Mouse (Mus musculus) intestine, embryonic 14.5 days (tissue): ENCODE data around the gene Adam6a. TPM values are rescaled to one million over a fixed set of nuclear protein-coding genes. Genes with fewer than 3 reads are reported as not detected.
A peak's percentile ranks its signal among the peaks of the same experiment; 100 is the strongest.
"Not testable (repeated sequence)": the region's sequence is repeated elsewhere in the genome, so short reads cannot be mapped to it uniquely, and the experiment has no call there.

ENCODE experiments used
- ATAC-seq: fragments of 200-750 bp; cut with Nextera tagmentation; replicated peaks from 2 replicates; pipeline ENCODE4 v1.8.0; 2017; ENCODE audit warnings: low read depth, moderate number of reproducible peaks, moderate TSS enrichment, moderate library complexity; ENCODE audit not compliant: low FRiP score, low TSS enrichment
- DNase-seq: peaks from one replicate; pipeline ENCODE4 v3.0.0-alpha.2; 2018; ENCODE audit warnings: low spot score
- H3K27ac ChIP-seq: fragments of 300-500 bp; sonication (generic); 2 replicates; pipeline ENCODE4 v1.5.1; 2014; ENCODE audit warnings: low read depth, mild to moderate bottlenecking, control low read depth
- H3K27me3 ChIP-seq: fragments of 300-500 bp; sonication (generic); replicated peaks from 2 replicates; pipeline ENCODE4 v1.6.1; 2014; ENCODE audit warnings: low read length, control low read depth; ENCODE audit not compliant: control insufficient read depth, insufficient read depth
- H3K36me3 ChIP-seq: fragments of 300-500 bp; sonication (generic); 2 replicates; pipeline ENCODE4 v1.6.1; 2014; ENCODE audit warnings: low read length, control low read depth; ENCODE audit not compliant: control insufficient read depth, insufficient read depth
- H3K4me1 ChIP-seq: fragments of 300-500 bp; sonication (generic); replicated peaks from 2 replicates; pipeline ENCODE4 v1.6.1; 2014; ENCODE audit warnings: low read length, control low read depth, mixed read lengths; ENCODE audit not compliant: control insufficient read depth, insufficient read depth
- H3K4me2 ChIP-seq: fragments of 300-500 bp; sonication (generic); 2 replicates; pipeline ENCODE4 v1.6.1; 2014; ENCODE audit warnings: low read length
- H3K4me3 ChIP-seq: fragments of 300-500 bp; sonication (generic); 2 replicates; pipeline ENCODE4 v1.5.1; 2014; ENCODE audit warnings: low read depth, low read length, control low read depth, mixed read lengths
- H3K9ac ChIP-seq: fragments of 300-500 bp; sonication (generic); 2 replicates; pipeline ENCODE4 v1.6.1; 2014; ENCODE audit warnings: mild to moderate bottlenecking, low read length
- H3K9me3 ChIP-seq: fragments of 300-500 bp; sonication (generic); 2 replicates; pipeline ENCODE4 v1.6.1; 2016; ENCODE audit warnings: low read length, control low read depth; ENCODE audit not compliant: control insufficient read depth
- WGBS: fragments of 180-500 bp; shearing (Covaris S2); extraction: QIAGEN DNeasy Blood & Tissue Kit; methylation state at CpG from one replicate; pipeline ENCODE4 v1.1.7; 2014; 5-methylcytosine and 5-hydroxymethylcytosine counted together
- polyA plus RNA-seq: library from polyadenylated mRNA; unstranded; fragments of >200 nt; fragmentation: Nextera tagmentation; extraction: Ambion mirVana; gene quantifications from 2 replicates; pipeline ENCODE4 v1.2.1, GENCODE M21; 2014

Adam6a gene
- not detected in 2 replicates for polyA plus RNA-seq

DNA sequence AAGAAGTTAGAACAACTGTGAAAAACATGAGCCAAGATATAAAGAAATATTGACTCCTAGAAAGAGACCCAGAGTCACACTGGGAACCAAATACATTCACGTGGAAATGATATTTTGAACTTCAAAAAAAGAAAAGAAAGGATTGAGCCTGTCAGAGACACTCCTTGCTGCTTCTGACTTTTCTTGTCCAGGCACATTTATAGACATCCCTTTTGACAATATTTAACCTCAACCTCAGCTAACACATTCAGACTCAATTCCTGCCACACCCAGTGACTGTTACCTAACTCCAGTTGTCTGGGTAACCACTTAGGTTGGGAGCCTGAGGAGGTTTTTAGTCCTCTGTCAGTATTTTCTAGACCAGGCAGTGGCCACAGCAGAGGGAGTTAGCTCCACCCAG is at the start of gene Adam6a:
Gene Adam6a, plus strand, starts transcription at position 301 of the 400 bp plus-strand sequence.
- H3K4me2 ChIP-seq, H3K4me1 ChIP-seq, H3K9me3 ChIP-seq, DNase-seq, H3K36me3 ChIP-seq, H3K27me3 ChIP-seq, H3K9ac ChIP-seq, H3K27ac ChIP-seq, ATAC-seq, H3K4me3 ChIP-seq: not testable (repeated sequence)
- WGBS, result 60% methylated on average over 1 of the region's 1 CpGs

DNA sequence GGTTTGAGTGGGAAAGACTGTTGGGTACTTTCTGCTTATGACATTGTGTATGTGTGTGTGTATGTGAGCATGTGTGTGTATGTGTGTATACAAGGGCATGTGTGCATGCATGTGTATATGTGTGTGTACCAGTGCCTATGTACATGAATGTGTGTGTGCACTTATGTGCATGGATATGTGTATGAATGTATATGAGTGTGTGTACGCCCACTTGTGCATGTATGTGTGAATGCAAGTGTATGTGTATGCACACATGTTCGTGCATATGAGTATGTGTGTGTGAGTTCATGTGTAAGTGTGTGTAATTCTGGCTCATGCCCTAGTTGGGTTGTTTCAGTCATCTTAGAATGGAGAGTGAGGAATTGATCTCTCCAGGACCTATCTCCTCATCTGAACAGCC is 17.8 kb upstream of the Adam6a start:
- H3K4me1 ChIP-seq, result no peaks in the 10 kb centered on the region
- no peaks in the 10 kb centered on the region for H3K27me3 ChIP-seq
- ATAC-seq (no peak; the same call in 1 of the 2 replicates), DNase-seq (no peak)
- no peak overlapping the region for H3K27ac ChIP-seq
- H3K9ac ChIP-seq, result no peak overlapping the region
- H3K4me2 ChIP-seq, result no peak overlapping the region
- H3K9me3 ChIP-seq, result no peaks in the 10 kb centered on the region
- WGBS, result 75% methylated on average over 2 of the region's 2 CpGs
- no peak overlapping the region for H3K4me3 ChIP-seq
- H3K36me3 ChIP-seq, result no peaks in the 10 kb centered on the region

DNA sequence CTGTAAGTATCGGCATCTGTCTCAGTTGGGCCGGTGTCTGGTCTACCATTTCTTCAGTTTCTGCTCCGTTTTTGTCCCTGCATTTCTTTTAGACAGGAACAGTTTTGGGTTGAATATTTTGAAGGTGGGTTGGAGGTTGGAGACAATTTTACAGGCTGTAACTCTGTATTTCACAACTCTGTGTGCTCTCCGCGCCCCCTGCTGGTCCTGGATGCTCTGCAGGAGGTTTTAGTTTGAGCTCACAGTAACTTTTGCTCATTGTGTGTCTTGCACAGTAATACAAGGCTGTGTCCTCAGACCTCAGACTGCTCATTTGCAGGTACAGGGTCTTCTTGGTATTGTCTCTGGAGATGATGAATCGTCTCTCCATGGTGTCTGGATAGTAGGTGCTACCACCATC is 34.5 kb downstream of the Adam6a start:
- Histone ChIP-seq H3K4me2 (no peak overlapping the region), H3K27me3 (no peaks in the 10 kb centered on the region), H3K4me3 (no peak overlapping the region), H3K9me3 (no peaks in the 10 kb centered on the region), H3K36me3 (no peaks in the 10 kb centered on the region), H3K9ac (no peak overlapping the region), H3K27ac (no peak overlapping the region), H3K4me1 (no peaks in the 10 kb centered on the region)
- ATAC-seq (no peak), DNase-seq (peak; percentile 57)
- 54% methylated on average over 6 of the region's 6 CpGs for WGBS

DNA sequence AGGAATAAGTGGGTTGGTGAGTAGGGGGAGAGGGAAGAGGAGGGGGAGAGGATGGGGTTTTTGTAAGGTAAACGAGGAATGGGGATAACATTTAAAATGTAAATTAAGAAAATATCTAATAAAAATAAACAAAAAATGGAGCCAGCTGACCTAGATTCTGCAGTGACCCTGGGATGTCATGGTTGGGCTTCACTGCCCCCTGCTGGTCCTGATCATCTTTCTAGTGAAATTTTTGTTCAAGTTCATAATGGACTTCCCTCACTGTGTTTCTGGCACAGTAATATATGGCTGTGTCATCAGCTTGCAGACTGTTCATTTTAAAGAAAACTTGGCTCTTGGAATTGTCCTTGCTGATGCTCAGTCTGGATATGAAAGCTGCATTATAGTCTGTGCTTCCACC is 44.3 kb downstream of the Adam6a start:
- no peak overlapping the region for H3K9ac ChIP-seq
- no peaks in the 10 kb centered on the region for H3K9me3 ChIP-seq
- H3K27ac ChIP-seq, result no peak overlapping the region
- no peaks in the 10 kb centered on the region for H3K36me3 ChIP-seq
- H3K4me1 ChIP-seq, result no peaks in the 10 kb centered on the region
- 60% methylated on average over 1 of the region's 1 CpGs for whole genome bisulfite sequencing
- no peak overlapping the region for H3K4me3 ChIP-seq
- no peak overlapping the region for H3K4me2 ChIP-seq
- H3K27me3 ChIP-seq, result no peaks in the 10 kb centered on the region
- no peak for ATAC-seq
- no peak for DNase-seq

Other genes starting within 250 kb of the Adam6a start
- gene Adam6b, start 54.4 kb upstream of the Adam6a start, polyA plus RNA-seq, result not detected in 2 replicates